Mouse (Mus musculus): ENCODE measurements around the gene Tuba1b.

Gene Tuba1b

DNA sequence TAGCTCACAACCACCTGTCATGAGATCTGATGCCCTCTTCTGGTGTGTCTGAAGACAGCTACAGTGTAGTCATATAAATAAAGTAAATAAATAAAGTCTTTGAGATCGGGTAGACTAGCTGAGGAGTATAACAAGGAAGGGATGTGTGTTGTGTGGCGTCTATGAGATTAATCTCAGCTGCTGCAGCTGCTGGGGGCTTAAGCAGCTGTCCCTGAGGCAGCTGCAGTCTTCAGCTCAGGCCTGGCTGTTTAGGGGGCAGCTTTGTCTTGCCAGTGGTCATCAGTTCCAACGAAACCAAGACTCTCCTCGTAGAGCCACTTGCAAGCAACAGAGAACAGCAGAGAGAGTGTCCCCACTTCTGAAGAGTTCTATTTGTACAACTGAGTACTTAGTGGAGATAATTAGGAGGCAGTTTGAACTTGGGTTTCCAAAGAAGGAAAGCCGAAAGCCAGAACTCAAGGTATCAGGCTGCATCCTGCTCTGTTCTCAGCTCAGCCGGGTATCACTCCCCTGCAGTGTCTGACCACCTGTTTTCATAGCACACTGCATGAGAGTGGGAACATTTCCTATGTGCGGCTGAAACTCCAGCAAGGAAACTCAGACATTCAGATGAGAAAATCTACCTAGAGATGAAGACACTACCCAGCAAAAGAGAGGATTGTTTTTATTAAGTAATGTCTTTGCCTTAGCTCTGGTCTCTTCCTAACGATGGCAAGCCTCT is 47.5 kb downstream of the Tuba1b start:
- DNase-seq (ENCODE audit: low spot score), result no peak

DNA sequence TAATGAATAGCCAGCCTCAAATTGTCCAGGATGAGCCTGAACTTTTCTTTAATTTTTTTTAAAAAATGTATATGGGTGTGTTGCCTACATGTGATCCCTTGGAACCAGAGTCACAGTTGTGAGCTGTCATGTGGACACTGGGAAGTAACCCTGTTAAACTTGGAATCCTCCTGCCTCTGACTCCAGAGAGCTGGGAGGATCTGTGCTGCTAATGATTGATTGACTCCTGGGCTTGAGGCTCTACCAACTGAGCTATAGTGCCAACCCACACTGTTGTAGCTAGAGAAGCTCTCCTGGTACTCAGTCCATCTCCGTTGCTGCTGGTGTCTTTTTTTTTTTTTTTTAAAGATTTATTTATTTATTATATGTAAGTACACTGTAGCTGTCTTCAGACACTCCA is 50.3 kb downstream of the Tuba1b start:
- no peak for DNase-seq (ENCODE audit: low spot score)

DNA sequence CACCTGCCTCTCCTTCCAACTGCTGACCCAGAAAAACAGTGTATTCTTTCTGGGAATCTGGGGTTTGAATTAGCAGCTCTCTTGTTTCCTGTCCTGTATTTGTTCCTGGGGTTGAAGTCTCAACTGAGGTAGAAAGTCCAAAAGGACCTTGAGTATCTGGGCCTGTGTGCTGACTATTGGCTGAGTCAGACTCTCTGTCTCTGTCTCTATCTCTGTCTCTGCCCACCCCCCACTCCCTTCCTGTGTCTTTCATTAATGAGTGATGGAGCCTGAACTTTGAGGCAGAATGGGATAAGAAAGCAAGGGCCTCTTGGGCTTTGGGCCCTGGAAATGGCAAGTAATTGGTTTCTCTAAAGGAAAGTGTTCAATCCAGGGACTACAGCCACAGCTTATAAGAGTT is 50.7 kb downstream of the Tuba1b start:
- no peak for DNase-seq (ENCODE audit: low spot score)

DNA sequence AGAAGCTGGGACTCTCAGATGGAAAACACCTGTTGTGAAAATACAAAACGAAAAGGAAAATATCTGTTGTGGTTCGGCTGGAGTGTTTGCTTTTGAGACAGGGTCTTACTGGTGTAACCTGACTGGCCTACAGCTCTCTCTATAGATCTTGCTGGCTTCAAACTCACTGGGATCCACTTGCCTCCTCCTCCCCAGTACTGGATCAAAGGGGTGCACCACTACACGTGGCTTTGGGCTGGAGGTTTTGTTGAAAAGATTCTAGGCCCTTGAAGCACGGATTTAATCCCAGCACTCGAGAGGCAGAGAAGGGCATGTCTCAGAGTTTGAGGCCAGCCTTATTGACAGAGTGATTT is 52.7 kb downstream of the Tuba1b start:
- no peak for DNase-seq (ENCODE audit: low spot score)
